Mouse (Mus musculus) forebrain, postnatal 0 days (tissue): ENCODE data around the gene Anapc11. TPM values are rescaled to one million over a fixed set of nuclear protein-coding genes. Genes with fewer than 3 reads are reported as not detected.

Experiments used
- ATAC-seq: fragments of 200-750 bp; cut with Nextera tagmentation; 2 replicates; pipeline ENCODE4 v1.8.0; 2017; ENCODE audit warnings: mild to moderate bottlenecking, moderate library complexity
- DNase-seq: peaks from one replicate; pipeline ENCODE4 v3.0.0-alpha.2; 2015
- H3K27ac ChIP-seq: fragments of 300-500 bp; sonication (generic); 2 replicates; pipeline ENCODE4 v1.5.1; 2014; ENCODE audit warnings: low read depth, mild to moderate bottlenecking, antibody characterized with exemption, low read length, moderate library complexity, mixed read lengths
- H3K27me3 ChIP-seq: fragments of 300-500 bp; sonication (generic); 2 replicates; pipeline ENCODE4 v1.6.1; 2014; ENCODE audit warnings: mild to moderate bottlenecking, low read length, mixed read lengths; ENCODE audit not compliant: insufficient read depth
- H3K36me3 ChIP-seq: fragments of 300-500 bp; sonication (generic); 2 replicates; pipeline ENCODE4 v1.6.1; 2014; ENCODE audit warnings: mild to moderate bottlenecking, moderate library complexity; ENCODE audit not compliant: insufficient read depth
- H3K4me1 ChIP-seq: fragments of 300-500 bp; sonication (generic); 2 replicates; pipeline ENCODE4 v1.6.1; 2014; ENCODE audit warnings: antibody characterized with exemption; ENCODE audit not compliant: insufficient read depth
- H3K4me2 ChIP-seq: fragments of 300-500 bp; sonication (generic); 2 replicates; pipeline ENCODE4 v1.6.1; 2014; ENCODE audit warnings: low read depth, mild to moderate bottlenecking, moderate library complexity
- H3K4me3 ChIP-seq: fragments of 300-500 bp; sonication (generic); 2 replicates; pipeline ENCODE4 v1.5.1; 2014; ENCODE audit warnings: low read depth, low read length, mixed read lengths
- H3K9ac ChIP-seq: fragments of 300-500 bp; sonication (generic); 2 replicates; pipeline ENCODE4 v1.6.1; 2014; ENCODE audit warnings: mild to moderate bottlenecking
- H3K9me3 ChIP-seq: fragments of 300-500 bp; sonication (generic); 2 replicates; pipeline ENCODE4 v1.6.1; 2016; ENCODE audit warnings: low read length
- CTCF ChIP-seq: sonication (generic); IDR thresholded peaks from 2 replicates; pipeline ENCODE4 v1.5.1; 2016; ENCODE audit warnings: antibody characterized with exemption, control low read depth, low read depth
- WGBS: fragments of 180-500 bp; shearing (Covaris S2); extraction: QIAGEN DNeasy Blood & Tissue Kit; methylation state at CpG from one replicate; pipeline ENCODE4 v1.1.7; 2014; 5-methylcytosine and 5-hydroxymethylcytosine counted together
- polyA plus RNA-seq: library from polyadenylated mRNA; unstranded; fragments of >200 nt; fragmentation: Nextera tagmentation; extraction: Ambion mirVana; gene quantifications from 2 replicates; pipeline ENCODE4 v1.2.1, GENCODE M21; 2015
- total RNA-seq: library from RNA; depleted of rRNA; stranded (reverse); fragments of >200 nt; gene quantifications from 2 replicates; pipeline ENCODE4 v1.2.3, GENCODE M21; 2014

The Anapc11 gene
- total and polyA plus RNA-seq, 2 experiments from 2014 or later = 54.2 to 207 TPM

GRCm38 (mm10) chr11:120628601-120629340 is 30.6 kb downstream of the Anapc11 start:
- Histone ChIP-seq H3K4me3 (no peak overlapping the region), H3K4me2 (no peak overlapping the region), H3K9me3 (no peaks in the 10 kb centered on the region), H3K27ac (no peak overlapping the region), H3K9ac (no peak overlapping the region), H3K4me1 (peaks cover 5% of the 10 kb centered on the region), H3K36me3 (peaks cover 22% of the 10 kb centered on the region), H3K27me3 (no peaks in the 10 kb centered on the region)
- TF ChIP-seq CTCF = no peak
- no peak for ATAC-seq
- 93% methylated on average over 23 of the region's 23 CpGs for WGBS
- DNase-seq = no peak

DNA sequence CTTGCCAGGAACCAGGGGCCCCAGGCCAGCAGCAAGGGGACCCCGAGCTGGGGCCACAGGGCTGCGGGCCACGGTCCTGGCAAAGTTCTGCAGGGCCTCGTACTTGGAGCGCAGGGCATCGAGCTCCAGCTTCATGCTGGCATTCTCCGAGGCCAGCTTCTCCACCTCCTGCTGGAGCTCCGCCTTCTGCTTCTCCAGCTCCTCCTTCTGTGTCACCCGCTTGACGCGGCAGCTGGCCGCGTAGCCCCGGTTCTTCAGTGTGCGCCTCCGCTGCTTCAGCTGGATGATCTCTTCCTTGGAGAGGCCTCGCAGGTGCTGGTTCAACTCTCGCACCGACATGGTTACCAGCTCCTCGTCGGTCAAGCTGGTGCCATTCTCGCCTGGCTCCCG is 31.1 kb downstream of the Anapc11 start:
- no peak for TF ChIP-seq CTCF
- H3K27ac ChIP-seq = no peak overlapping the region
- peaks cover 22% of the 10 kb centered on the region for H3K36me3 ChIP-seq
- H3K4me3 ChIP-seq = no peak overlapping the region
- no peak for ATAC-seq
- DNase-seq = no peak
- no peaks in the 10 kb centered on the region for H3K9me3 ChIP-seq
- no peak overlapping the region for H3K4me2 ChIP-seq
- no peaks in the 10 kb centered on the region for H3K27me3 ChIP-seq
- peaks cover 11% of the 10 kb centered on the region for H3K4me1 ChIP-seq
- WGBS = 70% methylated on average over 23 of the region's 23 CpGs
- H3K9ac ChIP-seq = no peak overlapping the region

DNA sequence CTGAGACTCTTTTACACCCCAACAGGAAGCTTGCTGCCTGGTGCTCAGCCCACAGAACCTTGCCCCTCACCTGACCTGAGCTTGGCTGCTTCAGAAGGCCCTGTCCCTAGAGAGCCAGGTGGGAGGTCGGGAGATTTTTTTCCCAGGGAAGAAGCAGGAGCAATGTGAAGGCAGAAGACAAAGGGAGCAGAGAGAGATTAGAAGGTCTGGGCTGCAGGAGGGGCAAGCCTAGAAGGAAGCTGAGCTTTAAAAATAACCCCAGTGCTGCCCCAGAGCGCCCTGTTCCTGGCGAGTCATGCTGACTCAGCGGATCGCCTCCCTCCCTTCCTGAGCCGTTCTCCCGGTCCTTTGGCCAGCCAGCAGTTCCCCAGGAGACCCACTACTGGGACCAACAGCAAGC is 31.7 kb downstream of the Anapc11 start:
- no peak for DNase-seq
- Histone ChIP-seq H3K9me3 (no peaks in the 10 kb centered on the region), H3K36me3 (peaks cover 22% of the 10 kb centered on the region), H3K27ac (no peak overlapping the region; the same call in 1 of the 2 replicates), H3K4me3 (no peak overlapping the region), H3K4me1 (peaks cover 11% of the 10 kb centered on the region), H3K4me2 (no peak overlapping the region), H3K9ac (no peak overlapping the region), H3K27me3 (no peaks in the 10 kb centered on the region)
- WGBS = 39% methylated on average over 7 of the region's 7 CpGs
- TF ChIP-seq CTCF = no peak
- ATAC-seq = no peak

DNA sequence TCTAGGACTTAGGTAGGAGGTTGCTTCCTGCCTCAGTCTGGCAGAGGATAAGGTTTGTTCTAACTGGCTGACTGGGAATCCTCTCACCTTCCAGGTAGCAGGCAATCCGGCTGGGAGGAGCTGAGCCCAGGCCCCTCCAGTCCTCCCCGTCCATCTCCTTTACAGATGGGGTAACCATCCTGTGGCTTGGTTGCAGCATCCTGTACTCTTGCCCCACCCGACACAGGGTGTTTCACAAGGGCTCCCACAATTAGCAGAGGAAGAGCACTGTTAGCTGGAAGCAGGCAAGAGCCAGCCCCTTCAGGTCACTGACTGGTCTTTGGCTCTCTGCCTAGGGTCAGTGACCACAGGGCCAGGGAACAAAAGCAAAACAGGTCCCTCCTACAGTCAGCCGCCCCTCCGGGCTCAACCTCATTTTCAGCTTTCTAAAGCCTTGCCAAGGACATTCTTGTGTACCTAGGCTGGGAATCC is 32.2 kb downstream of the Anapc11 start:
- TF ChIP-seq CTCF = no peak
- Histone ChIP-seq H3K9ac (no peak overlapping the region), H3K27ac (no peak overlapping the region; the same call in 1 of the 2 replicates), H3K4me1 (peaks cover 6% of the 10 kb centered on the region), H3K4me3 (no peak overlapping the region), H3K4me2 (no peak overlapping the region), H3K27me3 (no peaks in the 10 kb centered on the region), H3K36me3 (peaks cover 22% of the 10 kb centered on the region), H3K9me3 (no peaks in the 10 kb centered on the region)
- no peak for ATAC-seq
- WGBS = 30% methylated on average over 5 of the region's 5 CpGs
- no peak for DNase-seq

DNA sequence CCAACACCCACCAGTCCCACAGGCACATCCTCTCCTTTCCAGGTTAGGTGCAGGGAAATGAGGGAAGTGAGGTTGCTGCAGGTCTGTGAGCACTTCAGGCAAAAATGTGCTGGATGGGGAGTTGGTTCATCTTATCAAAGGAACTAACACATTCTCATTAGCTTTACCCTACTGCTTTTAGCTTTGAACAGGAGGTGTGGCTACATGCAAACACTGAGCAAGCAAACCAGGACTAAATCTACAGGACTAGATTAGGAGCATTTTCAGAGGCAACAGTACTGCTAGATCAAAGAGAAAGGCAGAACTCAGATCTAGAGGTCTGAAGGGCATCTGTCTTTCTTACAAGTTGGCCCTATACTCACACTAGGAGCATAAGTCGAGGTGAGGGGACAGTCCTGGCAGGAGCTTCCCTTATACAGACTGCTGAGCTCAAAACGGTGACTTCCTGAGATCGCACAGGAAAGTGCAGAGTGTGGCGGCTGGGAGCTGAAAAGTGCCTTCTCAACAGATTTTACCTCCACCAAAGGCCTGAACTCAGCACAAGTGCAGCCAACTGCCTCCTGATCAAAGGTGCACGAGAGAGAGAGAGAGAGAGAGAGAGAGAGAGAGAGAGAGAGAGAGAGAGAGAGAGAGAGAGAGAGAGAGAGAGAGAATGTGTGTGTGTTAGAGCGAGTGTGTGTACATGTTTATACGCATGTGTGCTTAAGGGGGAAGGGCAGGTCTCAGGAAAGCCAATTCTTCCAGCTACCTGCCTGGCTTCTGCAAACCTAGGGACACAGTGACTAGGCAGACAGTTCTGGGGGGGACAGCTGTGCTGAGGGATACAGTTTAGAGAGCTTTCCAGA is 32.9 kb downstream of the Anapc11 start:
- Histone ChIP-seq H3K4me3 (no peak overlapping the region), H3K9ac (no peak overlapping the region), H3K9me3 (no peaks in the 10 kb centered on the region), H3K27me3 (no peaks in the 10 kb centered on the region), H3K36me3 (peaks cover 22% of the 10 kb centered on the region), H3K4me2 (0 out of 2 replicates have a peak overlapping the region, but pooled peaks have one; percentile 90), H3K4me1 (peaks cover 6% of the 10 kb centered on the region; the same call in 1 of the 2 replicates), H3K27ac (no peak overlapping the region)
- 38% methylated on average over 7 of the region's 7 CpGs for WGBS
- DNase-seq = no peak
- no peak for TF ChIP-seq CTCF
- ATAC-seq = no peak

- Histone ChIP-seq H3K36me3 (peaks cover 19% of the 10 kb centered on the region), H3K4me1 (peaks cover 6% of the 10 kb centered on the region; the same call in 1 of the 2 replicates), H3K9me3 (no peaks in the 10 kb centered on the region), H3K9ac (peak overlapping the region; percentile 85), H3K27ac (no peak overlapping the region), H3K27me3 (no peaks in the 10 kb centered on the region), H3K4me3 (peak overlapping the region; percentile 97), H3K4me2 (peak overlapping the region; percentile 90)
- TF ChIP-seq CTCF = no peak
- ATAC-seq (no peak), DNase-seq (no peak)
- WGBS = 63% methylated on average over 4 of the region's 4 CpGs
Observed at GRCm38 (mm10) chr11:120631726-120632448, 33.7 kb downstream of the Anapc11 start.
